Mouse (Mus musculus): ENCODE data around the gene Hist1h1d. TPM values are rescaled to one million over a fixed set of nuclear protein-coding genes. Genes with fewer than 3 reads are reported as not detected.
"Not testable (repeated sequence)": the region's sequence is repeated elsewhere in the genome, so short reads cannot be mapped to it uniquely, and the experiment has no call there.

Gene Hist1h1d
- polyA plus RNA-seq, 1 experiment from 2014 or later, result 0.26 TPM

GRCm38 (mm10) chr13:23585442-23586098 lies 32.5 kb downstream of the Hist1h1d start:
- Histone ChIP-seq H3K9ac (peak overlapping the region; percentile 88), H3K27ac (ENCODE audit: poor library complexity, severe bottlenecking) (peak overlapping the region; percentile 97), H3K4me2 (peak overlapping the region; percentile 90), H3K4me1 (replicated peaks) (peaks cover 19% of the 10 kb centered on the region), H3K4me3 (peak overlapping the region; percentile 55)
- not testable (repeated sequence) for H3K27me3 ChIP-seq (replicated peaks); H3K36me3 ChIP-seq; H3K9me3 ChIP-seq (replicated peaks)
- WGBS, result 0% methylated on average over 34 of the region's 36 CpGs
- ATAC-seq (ENCODE audit: insufficient number of reproducible peaks, low FRiP score), result peak; percentile 87

DNA sequence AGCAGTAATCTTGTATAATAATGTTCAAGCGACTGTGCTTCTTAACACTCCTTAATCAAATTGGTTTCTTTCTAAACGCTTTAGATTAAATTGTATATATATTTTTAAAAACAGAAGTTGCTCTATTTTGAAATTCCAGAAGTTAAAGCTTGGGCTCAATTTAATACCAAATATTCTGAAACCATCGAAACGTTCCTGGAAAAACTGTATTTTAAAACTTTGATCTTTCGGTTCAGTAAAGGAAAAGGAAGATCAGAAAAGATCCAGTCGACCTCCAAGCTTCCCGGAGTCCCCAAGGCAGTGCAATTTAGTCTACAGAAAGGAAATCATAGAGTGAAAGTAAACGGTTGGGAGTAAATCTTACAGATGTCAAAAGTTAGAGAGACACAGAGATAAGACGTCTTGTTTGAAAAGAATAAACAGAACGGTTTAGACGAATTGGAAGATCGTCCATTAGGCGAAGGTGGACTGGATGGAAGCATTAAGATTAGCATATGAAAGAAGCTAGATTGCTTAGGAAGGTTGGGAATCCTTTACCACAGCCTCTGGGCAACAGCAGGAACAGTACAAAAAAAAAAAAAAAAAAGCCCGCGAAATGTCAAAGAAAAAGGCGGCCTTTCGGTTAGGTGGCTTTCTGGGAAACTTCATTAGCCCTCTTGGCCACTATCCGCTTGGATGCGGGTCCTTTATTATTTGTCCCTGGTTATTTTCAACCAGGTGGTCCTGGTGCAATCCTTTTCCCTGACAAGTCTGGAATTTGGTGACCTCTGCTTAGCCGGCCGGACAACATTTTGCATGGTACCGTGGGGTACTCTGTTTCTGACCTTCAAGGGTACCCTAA lies 33.3 kb downstream of the Hist1h1d start:
- no peaks in the 10 kb centered on the region for H3K36me3 ChIP-seq
- H3K27ac ChIP-seq (ENCODE audit: poor library complexity, severe bottlenecking), result peak overlapping the region; percentile 91
- no peaks in the 10 kb centered on the region for H3K27me3 ChIP-seq (replicated peaks)
- no peak for ATAC-seq (ENCODE audit: insufficient number of reproducible peaks, low FRiP score)
- H3K9me3 ChIP-seq (replicated peaks), result no peaks in the 10 kb centered on the region
- H3K4me1 ChIP-seq (replicated peaks), result peaks cover 19% of the 10 kb centered on the region
- H3K9ac ChIP-seq, result peak overlapping the region; percentile 67
- 2% methylated on average over 22 of the region's 22 CpGs for WGBS
- peak overlapping the region; percentile 68 for H3K4me2 ChIP-seq
- H3K4me3 ChIP-seq, result peak overlapping the region; percentile 46

DNA sequence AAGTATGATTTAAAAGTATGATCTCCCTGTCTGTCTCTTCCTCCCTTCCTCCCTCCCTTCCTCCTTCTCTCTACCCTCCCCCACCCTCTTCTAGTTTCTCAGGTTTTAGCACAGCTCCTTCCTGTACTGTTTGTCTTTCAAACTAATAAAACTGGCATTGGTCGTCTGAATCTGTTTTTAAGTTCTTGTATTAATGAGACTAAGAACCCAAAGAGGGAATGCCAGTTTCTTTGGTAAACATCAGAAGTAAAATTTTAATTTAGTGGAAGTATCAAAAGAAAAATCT lies 33.8 kb downstream of the Hist1h1d start:
- 19% methylated on average over 1 of the region's 1 CpGs for WGBS
- peak overlapping the region; percentile 91 for H3K27ac ChIP-seq (ENCODE audit: poor library complexity, severe bottlenecking)
- ATAC-seq (ENCODE audit: insufficient number of reproducible peaks, low FRiP score), result no peak

GRCm38 (mm10) chr13:23591206-23591605 lies 38.1 kb downstream of the Hist1h1d start:
- ATAC-seq (ENCODE audit: insufficient number of reproducible peaks, low FRiP score), result no peak
- Histone ChIP-seq H3K27ac (ENCODE audit: poor library complexity, severe bottlenecking) (no peak overlapping the region), H3K4me3 (no peak overlapping the region), H3K9me3 (replicated peaks) (no peaks in the 10 kb centered on the region), H3K27me3 (replicated peaks) (no peaks in the 10 kb centered on the region), H3K4me2 (no peak overlapping the region), H3K36me3 (no peaks in the 10 kb centered on the region), H3K4me1 (replicated peaks) (peaks cover 15% of the 10 kb centered on the region; the same call in 1 of the 2 replicates), H3K9ac (no peak overlapping the region)
- 85% methylated on average over 7 of the region's 7 CpGs for WGBS

More for the DNA sequence above, 33.8 kb downstream of the Hist1h1d start:
- no peaks in the 10 kb centered on the region for H3K9me3 ChIP-seq (replicated peaks)
- peaks cover 18% of the 10 kb centered on the region for H3K4me1 ChIP-seq (replicated peaks)
- H3K4me3 ChIP-seq, result peak overlapping the region; percentile 46
- no peaks in the 10 kb centered on the region for H3K36me3 ChIP-seq
- H3K4me2 ChIP-seq, result peak overlapping the region; percentile 68
- H3K27me3 ChIP-seq (replicated peaks), result no peaks in the 10 kb centered on the region
- peak overlapping the region; percentile 67 for H3K9ac ChIP-seq

DNA sequence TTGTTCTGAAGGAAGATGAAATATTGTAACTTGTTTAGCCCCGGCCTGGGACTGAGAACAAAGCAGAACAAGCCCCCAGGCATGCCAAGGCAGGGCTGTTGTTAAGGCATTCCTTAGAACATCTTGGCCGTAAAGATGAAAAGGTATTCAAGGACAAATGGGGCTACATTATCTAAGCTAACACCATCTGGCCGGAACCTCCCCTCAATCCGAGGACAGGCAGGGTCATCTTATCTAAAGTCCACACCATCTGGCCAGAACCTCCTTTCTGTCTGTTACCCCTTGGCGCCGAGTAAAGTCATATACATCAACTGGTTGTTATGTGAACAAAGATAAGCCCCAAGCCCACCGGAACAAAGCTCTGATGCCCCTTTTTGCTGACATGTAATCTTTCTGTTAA lies 38.8 kb downstream of the Hist1h1d start:
- not testable (repeated sequence) for H3K9me3 ChIP-seq (replicated peaks); ATAC-seq (ENCODE audit: insufficient number of reproducible peaks, low FRiP score); H3K27ac ChIP-seq (ENCODE audit: poor library complexity, severe bottlenecking); H3K27me3 ChIP-seq (replicated peaks); H3K4me2 ChIP-seq; H3K4me3 ChIP-seq; H3K36me3 ChIP-seq; H3K9ac ChIP-seq
- peaks cover 12% of the 10 kb centered on the region; the same call in 1 of the 2 replicates for H3K4me1 ChIP-seq (replicated peaks)
- 64% methylated on average over 7 of the region's 7 CpGs for WGBS

GRCm38 (mm10) chr13:23592614-23593013 lies 39.6 kb downstream of the Hist1h1d start:
- no peaks in the 10 kb centered on the region for H3K36me3 ChIP-seq
- H3K4me3 ChIP-seq, result no peak overlapping the region
- WGBS, result 92% methylated on average over 7 of the region's 7 CpGs
- H3K9ac ChIP-seq, result no peak overlapping the region
- peaks cover 12% of the 10 kb centered on the region; the same call in 1 of the 2 replicates for H3K4me1 ChIP-seq (replicated peaks)
- no peak for ATAC-seq (ENCODE audit: insufficient number of reproducible peaks, low FRiP score)
- H3K27me3 ChIP-seq (replicated peaks), result no peaks in the 10 kb centered on the region
- H3K27ac ChIP-seq (ENCODE audit: poor library complexity, severe bottlenecking), result no peak overlapping the region
- H3K4me2 ChIP-seq, result no peak overlapping the region
- H3K9me3 ChIP-seq (replicated peaks), result no peaks in the 10 kb centered on the region

GRCm38 (mm10) chr13:23593051-23593770 lies 40.1 kb downstream of the Hist1h1d start:
- no peak for ATAC-seq (ENCODE audit: insufficient number of reproducible peaks, low FRiP score)
- Histone ChIP-seq H3K9me3 (replicated peaks) (no peaks in the 10 kb centered on the region), H3K36me3 (no peaks in the 10 kb centered on the region), H3K27me3 (replicated peaks) (no peaks in the 10 kb centered on the region), H3K27ac (ENCODE audit: poor library complexity, severe bottlenecking) (no peak overlapping the region; the same call in 1 of the 2 replicates), H3K4me2 (no peak overlapping the region), H3K4me1 (replicated peaks) (peaks cover 12% of the 10 kb centered on the region; the same call in 1 of the 2 replicates), H3K4me3 (no peak overlapping the region), H3K9ac (no peak overlapping the region)
- 63% methylated on average over 5 of the region's 5 CpGs for WGBS

GRCm38 (mm10) chr13:23595185-23595584 lies 42.1 kb downstream of the Hist1h1d start:
- Histone ChIP-seq H3K4me1 (replicated peaks) (peaks cover 12% of the 10 kb centered on the region; the same call in 1 of the 2 replicates), H3K9me3 (replicated peaks) (no peaks in the 10 kb centered on the region), H3K27ac (ENCODE audit: poor library complexity, severe bottlenecking) (no peak overlapping the region), H3K36me3 (no peaks in the 10 kb centered on the region), H3K4me3 (no peak overlapping the region), H3K9ac (no peak overlapping the region), H3K27me3 (replicated peaks) (no peaks in the 10 kb centered on the region), H3K4me2 (no peak overlapping the region)
- no peak for ATAC-seq (ENCODE audit: insufficient number of reproducible peaks, low FRiP score)
- WGBS, result 59% methylated on average over 2 of the region's 2 CpGs

GRCm38 (mm10) chr13:23595622-23596372 lies 42.7 kb downstream of the Hist1h1d start:
- Histone ChIP-seq H3K27ac (ENCODE audit: poor library complexity, severe bottlenecking) (no peak overlapping the region), H3K36me3 (no peaks in the 10 kb centered on the region), H3K4me1 (replicated peaks) (peaks cover 12% of the 10 kb centered on the region; the same call in 1 of the 2 replicates), H3K9me3 (replicated peaks) (no peaks in the 10 kb centered on the region), H3K4me3 (no peak overlapping the region), H3K27me3 (replicated peaks) (no peaks in the 10 kb centered on the region), H3K4me2 (no peak overlapping the region), H3K9ac (no peak overlapping the region; the same call in 1 of the 2 replicates)
- ATAC-seq (ENCODE audit: insufficient number of reproducible peaks, low FRiP score), result no peak
- 72% methylated on average over 7 of the region's 7 CpGs for WGBS

GRCm38 (mm10) chr13:23597957-23598356 lies 44.9 kb downstream of the Hist1h1d start:
- no peak overlapping the region for H3K4me2 ChIP-seq
- H3K27ac ChIP-seq (ENCODE audit: poor library complexity, severe bottlenecking), result no peak overlapping the region
- H3K4me1 ChIP-seq (replicated peaks), result peaks cover 11% of the 10 kb centered on the region; the same call in 1 of the 2 replicates
- H3K9ac ChIP-seq, result no peak overlapping the region
- no peak overlapping the region for H3K4me3 ChIP-seq
- 0 out of 2 replicates have a peak, but pooled peaks cover 2% of the 10 kb centered on the region for H3K9me3 ChIP-seq (replicated peaks)
- ATAC-seq (ENCODE audit: insufficient number of reproducible peaks, low FRiP score), result no peak
- 6% methylated on average over 9 of the region's 9 CpGs for WGBS
- H3K27me3 ChIP-seq (replicated peaks), result no peaks in the 10 kb centered on the region
- H3K36me3 ChIP-seq, result no peaks in the 10 kb centered on the region
